Mouse (Mus musculus): ENCODE results near the gene Srbd1.

Srbd1 gene

DNA sequence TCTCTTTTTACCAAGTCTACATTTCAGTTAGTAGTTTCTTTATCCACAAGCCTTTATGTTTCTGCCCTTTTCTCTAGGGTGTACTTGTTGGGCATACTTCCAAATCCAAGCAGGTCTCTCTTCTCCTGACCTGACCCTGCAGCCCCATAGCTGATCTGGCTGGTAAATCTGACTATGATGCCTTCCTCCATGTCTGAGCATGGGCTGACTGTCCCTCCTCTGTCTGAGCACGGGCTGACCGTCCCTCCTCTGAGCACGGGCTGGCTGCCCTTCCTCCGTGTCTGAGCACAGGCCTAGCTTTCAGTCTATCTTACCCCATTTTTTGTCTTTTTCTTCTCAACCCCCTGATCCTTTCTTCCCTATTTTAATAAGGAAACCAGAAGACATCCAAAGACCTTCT lies 162.7 kb downstream of the Srbd1 start:
- DNase-seq (ENCODE audit: low spot score), result no peak

DNA sequence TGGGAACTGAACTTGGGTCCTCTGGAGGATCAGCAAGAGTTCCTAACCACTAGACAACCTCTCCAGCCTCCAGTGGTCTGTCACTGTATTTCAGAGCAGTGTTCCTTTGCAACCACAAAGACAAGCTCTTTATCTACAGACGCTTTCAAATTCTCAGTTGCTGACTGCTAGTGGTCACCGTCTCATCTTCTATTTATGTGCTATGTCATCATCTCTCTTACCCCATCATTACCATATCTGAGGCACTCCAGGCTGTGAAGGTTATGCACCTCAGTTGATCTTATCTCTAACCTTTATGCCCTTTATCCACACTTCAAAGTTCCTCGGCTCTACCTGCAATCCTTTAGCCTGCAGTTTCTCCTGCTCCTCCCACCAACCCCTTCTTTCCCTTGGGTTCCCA lies 163.1 kb downstream of the Srbd1 start:
- no peak for DNase-seq (ENCODE audit: low spot score)

DNA sequence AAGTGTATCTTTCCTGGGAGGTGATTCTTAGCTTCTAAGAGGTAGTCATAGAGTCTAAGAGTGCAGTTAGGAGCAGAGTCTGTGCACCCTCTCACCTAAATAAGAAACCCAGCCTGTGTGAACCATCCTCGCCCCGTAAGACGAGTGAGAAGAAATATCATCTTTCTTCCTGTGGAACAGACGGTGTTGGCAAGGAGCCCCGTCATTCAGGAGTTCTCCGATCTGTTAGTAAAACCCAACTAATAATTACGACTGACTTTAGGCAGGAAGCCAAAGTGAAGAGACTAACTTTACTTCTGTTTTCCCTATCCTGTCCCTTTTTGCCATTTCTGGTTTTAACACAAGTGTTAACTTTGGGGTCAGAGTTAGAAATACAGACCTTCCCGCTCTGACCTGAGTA lies 166.1 kb downstream of the Srbd1 start:
- no peak for DNase-seq (ENCODE audit: low spot score)

DNA sequence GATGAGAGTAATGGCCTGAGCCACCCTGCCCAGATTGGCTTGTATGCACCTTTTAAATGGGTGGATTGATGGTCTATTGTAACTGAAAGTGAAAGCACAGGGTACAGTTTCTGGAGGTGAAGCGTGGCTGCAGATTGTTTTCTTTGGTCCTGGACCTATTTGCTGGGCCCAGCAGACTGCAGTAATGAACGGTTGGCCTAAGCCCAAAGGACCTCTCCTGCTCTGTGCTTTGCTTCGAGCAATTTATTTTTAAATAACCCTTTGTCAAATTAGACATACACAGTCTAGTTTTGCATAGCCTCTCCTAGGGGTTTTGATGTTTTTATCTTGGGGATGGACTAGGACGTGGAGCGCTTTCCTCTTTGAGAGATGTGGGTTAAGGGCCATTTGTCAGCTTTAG lies 169.9 kb downstream of the Srbd1 start:
- DNase-seq (ENCODE audit: low spot score), result no peak

DNA sequence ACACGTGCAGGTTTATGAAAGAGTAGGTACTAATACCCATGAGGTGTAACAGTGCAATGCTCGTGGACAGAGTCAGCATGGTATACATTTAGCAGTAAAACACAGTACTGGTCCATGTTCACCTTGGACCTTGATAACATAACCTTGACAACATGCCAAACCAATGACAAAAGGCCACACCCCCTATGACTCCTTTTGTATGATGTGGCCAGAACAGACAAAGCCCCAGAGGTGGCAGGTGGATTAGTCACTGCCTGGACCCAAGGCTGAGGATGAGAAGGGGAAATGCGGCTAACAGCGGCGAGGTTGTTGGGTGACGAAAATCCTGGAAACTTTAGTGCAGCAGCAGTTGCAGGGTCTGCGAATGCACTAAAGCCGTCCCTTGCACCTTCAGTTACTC lies 170.4 kb downstream of the Srbd1 start:
- no peak for DNase-seq (ENCODE audit: low spot score)

DNA sequence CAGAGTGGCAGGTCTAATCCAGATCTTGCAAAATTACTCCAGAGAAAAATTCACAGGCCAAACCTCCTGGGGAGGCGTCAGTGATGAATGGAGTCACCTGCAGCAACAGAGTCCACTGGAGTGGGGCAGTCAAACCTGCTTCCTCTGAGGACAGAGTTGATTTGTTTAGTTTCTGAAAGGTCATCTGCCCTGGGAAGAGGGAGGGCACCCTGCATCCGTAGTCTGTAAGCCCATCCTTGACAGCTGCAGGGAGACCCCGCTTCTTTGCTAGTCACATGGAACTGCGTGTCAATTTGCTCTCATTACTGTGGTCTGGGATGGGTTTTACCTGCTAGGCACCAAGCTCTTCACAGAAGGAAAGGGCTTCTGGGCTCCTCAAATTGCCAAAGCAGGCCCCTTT lies 173.9 kb downstream of the Srbd1 start:
- no peak for DNase-seq (ENCODE audit: low spot score)

DNA sequence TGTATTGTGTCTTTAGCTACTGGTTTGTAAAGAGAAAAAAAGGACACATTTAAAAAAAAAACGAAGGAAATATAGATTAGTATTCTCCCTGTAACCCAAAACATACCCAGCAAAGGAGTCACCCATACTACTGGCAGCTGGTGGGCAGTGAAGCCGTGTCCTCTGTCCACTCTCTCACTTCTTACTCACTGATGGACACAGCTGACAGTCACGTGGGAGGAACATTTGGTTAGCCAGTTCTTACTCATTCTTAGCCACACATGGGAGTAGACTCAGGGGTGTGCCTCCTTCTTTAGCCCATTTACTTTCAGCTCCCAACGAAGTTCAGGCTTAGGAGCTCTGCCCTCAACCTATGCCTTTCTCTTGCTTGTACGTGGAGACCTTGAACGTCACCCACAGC lies 183.3 kb downstream of the Srbd1 start:
- DNase-seq (ENCODE audit: low spot score), result no peak

DNA sequence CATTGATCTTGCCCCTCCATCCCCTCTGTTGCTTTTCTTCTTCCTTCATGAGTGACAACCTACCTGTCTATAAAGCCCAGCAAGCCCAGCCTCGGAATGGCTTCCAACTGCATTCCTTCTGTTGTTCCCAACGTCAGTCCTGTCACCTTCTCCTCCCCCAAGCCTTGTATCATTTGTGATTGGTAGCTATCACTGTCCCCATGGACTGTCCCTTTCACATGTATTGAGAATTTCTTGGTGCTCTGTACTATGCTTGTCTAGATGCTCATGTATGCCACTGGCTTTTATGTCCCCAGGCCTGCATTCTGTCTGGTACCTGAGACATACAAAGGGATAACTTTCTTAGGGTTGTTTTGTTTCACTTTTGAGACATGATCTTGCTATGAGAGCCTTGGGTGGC lies 193.2 kb downstream of the Srbd1 start:
- DNase-seq (ENCODE audit: low spot score), result no peak

DNA sequence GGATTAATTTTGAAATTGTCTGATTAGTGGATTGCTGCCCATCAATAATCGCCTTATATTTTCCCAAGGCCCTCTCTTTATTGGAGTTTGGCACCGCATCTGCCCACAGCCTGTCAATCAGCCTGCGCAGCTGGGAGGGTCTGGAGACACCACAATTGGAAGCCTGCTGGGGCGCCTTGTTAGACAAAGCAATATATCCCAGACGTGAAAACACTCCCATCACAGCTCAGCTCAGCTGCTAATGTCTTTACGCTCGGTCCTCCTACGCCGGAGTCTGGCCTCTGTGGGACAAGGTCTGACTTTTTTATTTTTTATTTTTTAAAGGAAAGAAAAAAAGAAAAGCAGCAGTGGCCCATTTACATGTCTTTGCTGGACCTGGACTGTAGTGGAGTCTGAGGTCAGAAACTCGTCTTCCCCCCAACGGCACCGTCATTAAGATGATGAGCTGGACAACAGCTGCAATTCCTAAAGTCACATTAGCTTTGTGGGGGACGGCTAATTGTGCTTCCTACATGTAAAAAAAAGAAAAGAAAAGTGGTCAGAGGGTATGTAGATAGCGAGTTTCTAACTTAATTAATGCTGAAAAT lies 195.0 kb downstream of the Srbd1 start:
- no peak for DNase-seq (ENCODE audit: low spot score)

DNA sequence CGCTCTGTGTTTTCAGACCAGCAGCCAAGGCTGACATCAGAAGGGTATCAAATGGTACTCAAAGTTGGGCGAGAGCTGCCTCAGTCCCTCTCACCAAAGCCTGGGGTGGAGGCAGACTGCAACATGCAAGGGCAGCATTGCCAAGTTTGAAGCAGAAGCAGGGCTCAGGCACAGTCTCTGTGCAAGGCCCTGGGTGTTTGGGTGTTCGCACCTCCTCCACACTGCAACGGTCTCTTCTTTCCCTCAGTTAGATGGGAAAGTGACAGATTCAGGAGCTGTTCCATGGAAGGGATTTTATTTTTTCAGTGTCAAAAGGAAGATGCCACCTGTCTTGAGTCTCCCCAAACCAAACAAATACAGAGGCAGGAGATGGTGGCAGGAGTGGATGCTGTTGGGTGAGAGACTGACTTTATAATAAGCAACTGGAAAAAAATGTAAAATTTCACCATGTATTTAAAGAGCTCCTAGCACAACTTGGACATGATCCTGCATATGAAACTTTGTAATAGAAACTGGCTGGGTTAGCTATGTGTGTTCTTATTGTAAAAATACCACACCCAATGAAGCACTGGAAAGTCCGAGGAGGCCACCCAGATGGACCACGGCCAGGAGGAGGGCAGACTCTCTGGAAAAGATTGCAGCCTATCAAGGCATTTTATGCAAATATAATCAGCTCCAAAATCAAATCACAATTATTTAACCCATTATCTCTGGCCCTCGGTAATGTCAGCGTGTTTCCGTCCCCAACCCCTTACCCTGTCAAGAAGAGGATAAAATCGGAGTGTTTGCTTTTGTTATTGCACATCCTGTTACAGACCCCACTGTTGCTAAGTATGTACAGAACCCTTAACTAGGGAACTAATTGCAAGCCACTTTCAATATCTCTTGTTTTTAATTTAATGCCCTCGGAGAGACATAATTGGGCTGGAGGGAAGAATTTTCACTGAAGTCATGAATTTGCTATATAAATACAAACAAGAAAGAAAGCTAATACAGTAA lies 195.8 kb downstream of the Srbd1 start:
- no peak for DNase-seq (ENCODE audit: low spot score)

DNA sequence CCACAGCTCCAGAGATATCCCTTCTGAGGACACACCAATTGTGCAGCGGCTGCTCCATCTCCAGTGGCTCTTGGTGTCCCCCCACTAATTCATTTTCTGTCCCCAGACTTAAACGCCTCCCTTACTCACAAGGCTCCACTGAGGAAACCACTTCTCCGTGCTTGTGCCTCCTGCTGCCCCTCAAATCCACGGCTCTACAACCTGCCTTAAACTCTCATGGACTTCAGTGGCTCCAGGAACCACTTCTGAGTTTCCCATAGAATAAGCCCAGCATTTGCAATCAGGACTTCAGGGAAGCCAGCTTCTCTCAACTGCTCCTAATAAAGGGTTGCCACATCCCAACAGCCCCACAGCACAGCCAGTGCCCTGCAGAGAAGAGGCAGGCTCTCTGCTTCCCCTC lies 200.2 kb downstream of the Srbd1 start:
- no peak for DNase-seq (ENCODE audit: low spot score)

DNA sequence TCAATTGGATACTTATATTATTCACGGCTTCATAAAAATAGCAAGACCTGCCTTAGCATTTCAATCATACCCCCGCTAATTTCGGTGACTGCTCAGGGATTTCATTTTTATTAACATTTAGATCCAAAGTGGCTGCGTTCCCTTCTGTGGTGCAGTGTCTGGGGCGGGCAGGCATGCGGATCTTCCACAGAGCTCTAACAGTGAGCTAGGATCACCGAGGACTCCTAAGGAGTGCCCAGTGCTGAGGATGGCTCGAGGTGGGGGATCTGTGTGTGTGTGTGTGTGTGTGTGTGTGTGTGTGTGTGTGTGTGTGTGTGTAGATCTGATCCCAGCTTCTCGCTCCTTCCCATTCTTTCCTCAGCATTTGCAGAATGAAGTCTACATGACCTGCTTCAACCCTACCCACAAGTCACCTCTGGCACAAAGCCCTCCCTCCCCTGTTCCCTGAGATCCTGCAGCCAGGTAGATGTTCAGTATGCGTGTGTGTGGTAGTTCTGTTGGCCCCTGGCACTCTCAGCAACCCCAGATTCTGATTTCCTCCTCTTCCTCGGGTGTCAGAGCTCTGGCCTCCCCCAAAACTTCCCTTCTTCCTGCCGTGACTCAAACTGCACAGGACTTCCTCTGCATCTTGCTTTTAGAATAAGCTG lies 200.9 kb downstream of the Srbd1 start:
- DNase-seq (ENCODE audit: low spot score), result no peak

DNA sequence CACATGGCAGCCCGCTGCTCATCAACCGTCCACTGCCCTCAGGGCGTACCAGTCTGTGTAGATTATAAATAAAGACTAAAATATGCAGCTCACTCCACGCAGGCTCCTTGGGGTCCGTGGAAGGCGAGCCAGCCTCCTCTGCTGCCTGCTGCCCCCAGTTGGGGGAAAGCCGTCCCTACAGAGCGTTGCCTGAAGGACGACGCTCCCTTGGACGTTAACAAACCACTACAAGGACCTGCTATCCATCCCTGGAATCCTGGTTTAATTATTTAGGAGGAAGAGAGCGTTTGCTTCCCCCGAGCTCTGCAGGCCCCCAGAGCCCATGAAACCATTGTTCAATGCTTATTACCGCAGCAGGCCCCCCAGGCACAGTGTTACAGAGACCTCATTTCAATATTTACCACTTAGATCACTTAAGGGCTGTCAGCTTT lies 201.4 kb downstream of the Srbd1 start:
- DNase-seq (ENCODE audit: low spot score), result no peak

DNA sequence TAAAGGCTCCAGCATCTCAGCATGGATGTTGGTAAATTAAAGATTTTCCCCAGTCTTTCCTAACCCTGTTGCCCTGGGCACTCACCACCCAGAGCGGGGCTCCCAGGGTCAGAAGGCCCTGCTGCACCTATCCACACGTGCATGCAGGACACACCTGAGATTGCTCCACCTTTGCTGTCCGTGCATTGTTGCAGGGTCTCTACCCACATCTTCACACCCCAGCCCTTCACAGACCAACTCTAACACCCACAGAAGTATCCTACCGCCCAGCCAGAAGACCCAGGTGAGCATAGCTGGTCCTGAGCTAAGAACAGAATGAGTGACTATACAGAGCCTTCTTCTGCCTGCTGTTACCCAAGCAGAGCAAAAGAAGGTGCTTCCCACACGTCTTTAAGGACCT lies 201.9 kb downstream of the Srbd1 start:
- no peak for DNase-seq (ENCODE audit: low spot score)

DNA sequence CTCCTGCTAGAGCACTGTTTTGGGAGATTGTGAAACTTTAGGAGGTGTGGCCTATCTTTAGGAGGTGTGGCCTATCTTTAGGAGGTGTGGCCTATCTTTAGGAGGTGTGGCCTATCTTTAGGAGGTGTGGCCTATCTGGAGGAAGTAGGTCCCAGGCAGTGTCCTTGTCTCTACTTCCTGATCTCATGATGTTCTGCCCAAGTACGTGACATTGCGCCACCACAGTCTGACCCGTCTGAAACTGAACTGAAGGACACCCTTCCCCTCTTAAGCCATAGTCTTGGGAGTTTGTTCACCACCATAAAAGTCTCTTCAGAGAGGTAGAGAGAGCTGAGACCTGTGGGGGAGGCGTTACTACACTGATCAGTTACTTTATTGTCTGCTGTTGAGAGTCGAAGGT lies 202.9 kb downstream of the Srbd1 start:
- DNase-seq (ENCODE audit: low spot score), result no peak

DNA sequence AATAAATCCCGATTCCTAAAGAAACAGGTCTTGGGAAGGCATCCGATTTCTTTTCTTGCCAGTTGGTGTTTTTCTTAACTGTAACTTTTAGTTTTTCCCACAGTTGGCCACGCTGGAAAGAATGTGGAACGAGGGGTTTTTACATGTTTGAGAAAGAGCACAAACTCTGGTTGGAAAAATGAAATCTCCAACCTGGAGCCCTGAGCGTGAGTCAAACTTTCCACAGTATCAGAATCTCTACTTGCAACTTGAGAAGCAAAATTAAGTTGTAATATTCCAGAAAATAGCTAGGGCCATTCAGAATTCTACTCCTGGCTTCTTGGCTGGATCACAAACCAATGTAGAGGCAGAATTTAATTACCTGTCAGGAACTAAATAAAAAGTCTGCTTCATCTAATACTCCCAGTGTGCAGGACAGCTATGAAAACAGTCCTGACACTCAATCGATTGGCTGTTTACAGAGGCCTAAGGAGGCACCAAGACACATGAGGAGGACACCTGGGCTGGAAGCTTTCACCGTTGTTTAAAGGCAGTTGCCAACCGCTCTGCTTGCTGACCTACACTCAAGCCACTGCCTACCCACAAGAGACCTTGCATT lies 203.7 kb downstream of the Srbd1 start:
- DNase-seq (ENCODE audit: low spot score), result no peak

DNA sequence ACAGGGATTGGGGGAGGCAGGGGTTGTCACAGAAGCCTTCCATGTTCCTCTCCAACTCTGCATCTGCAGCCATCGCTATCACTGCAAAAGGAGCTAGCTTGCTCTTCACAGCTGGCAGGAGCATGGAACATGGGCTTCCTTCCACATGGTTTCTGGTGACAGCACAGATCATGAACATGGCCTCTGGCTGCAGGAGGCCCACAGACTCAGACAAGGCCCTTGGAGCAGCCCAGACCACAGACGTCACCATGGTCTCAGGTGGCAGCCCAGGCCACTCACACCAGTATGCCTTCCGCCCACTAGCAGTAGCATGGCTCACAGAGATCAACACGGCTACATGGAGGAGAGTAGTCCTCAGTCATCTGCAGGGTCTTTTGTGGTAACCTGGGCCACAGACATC lies 207.8 kb downstream of the Srbd1 start:
- no peak for DNase-seq (ENCODE audit: low spot score)

DNA sequence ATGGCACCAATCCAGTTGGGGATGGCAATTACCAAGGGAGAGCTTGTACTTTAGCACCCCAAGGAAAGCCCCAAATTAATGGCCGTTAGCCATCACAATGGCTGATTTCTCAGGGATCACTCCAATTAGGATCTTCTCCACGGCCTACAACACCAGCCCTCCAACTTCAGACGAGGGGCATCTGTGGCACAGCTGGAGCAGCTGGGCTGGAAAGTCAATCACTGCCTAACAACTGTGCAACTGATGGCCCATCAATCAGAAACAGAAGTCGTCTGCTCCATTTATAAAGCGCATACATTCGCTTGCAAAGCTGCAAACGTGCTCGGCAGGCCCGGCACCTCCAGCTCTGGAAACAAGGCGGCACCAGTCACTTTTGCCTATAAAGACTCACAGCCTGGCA lies 209.7 kb downstream of the Srbd1 start:
- DNase-seq (ENCODE audit: low spot score), result no peak

Data from left cerebral cortex, adult 11 months (tissue).